Mouse (Mus musculus): ENCODE measurements around the gene Dmrt1.

DNA sequence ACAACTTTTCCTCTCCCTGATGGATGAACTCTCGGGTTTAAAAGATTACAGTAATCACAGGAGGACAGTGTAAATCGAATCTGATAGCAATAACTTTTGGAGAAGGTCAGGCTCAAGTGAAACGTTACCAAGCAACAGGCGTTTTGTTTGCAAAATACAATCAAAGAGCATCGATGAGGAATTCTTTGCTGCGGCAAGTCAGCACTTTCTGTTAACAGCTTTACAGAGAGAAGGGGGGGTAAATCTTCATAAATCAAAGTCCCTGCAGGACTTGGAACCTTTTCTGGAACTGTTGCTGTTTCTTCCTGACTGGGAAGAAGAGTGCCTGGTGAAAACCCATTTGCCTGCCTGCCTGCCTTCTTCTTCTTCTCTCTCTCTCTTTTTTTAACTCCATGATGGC, 110.5 kb downstream of the Dmrt1 start:
- no peak for TF ChIP-seq POLR2A (IDR thresholded peaks at IDR 0.05; ENCODE audit: insufficient read depth, low read length)
- TF ChIP-seq CTCF (IDR thresholded peaks at IDR 0.05; ENCODE audit: low read depth, low read length), result no peak
